Mouse (Mus musculus): ENCODE measurements at regions not wholly inside any gene's neighbourhood (a gene's known extent, or its start where the extent isn't known, plus 50 kb on each side); places are given as distances from the start of the nearest gene placed in this dataset.

DNA sequence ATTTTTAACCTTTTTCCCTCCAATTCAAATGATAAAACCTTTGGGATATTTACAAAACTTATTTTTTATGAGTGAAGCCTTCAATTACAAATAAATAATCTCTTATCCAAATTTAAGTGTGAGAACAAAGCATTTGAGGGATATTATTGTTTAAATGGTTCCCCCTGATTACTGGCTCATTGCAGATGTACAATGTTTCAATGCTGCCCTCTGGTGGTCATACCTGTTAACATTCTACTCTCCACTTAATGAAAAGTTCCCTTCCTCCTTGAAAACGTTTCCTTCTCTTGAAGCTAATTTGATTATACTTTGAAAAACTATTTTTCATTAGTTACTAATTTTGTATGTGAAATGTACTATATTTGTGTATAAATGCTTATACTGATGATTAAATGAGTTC lies 129.1 kb upstream of the Tecrl start:
- TF ChIP-seq CTCF (IDR thresholded peaks at IDR 0.05; ENCODE audit: low read depth, low read length) (0 out of 2 replicates have a peak, but pooled peaks have one; percentile 12), POLR2A (IDR thresholded peaks at IDR 0.05; ENCODE audit: extremely low read depth, insufficient read depth, low read length) (no peak)
